Mouse (Mus musculus): Measurements from ENCODE around the gene Ctsz. TPM values are rescaled to one million over a fixed set of nuclear protein-coding genes. Genes with fewer than 3 reads are reported as not detected.

The Ctsz gene
- 72.8 and 75.9 TPM in 2 replicates for total RNA-seq (2014; rRNA removed; ENCODE audit: low replicate concordance)
- polyA plus RNA-seq (2015; fragmentation: Nextera tagmentation; extraction: Ambion mirVana): 61.7 and 64.3 TPM in 2 replicates

GRCm38 (mm10) chr2:174438737-174439449, at the start of gene Ctsz:
Gene Ctsz (minus strand): TSS chr2:174439039.
- 2% methylated on average over 38 of the region's 38 CpGs for WGBS
- ATAC-seq (ENCODE audit: insufficient read depth, low read depth) (peak; percentile 69), DNase-seq (ENCODE audit: low spot score) (peak; percentile 41)
- peak within 1 kb of the TSS; percentile 79 for H3K4me2 ChIP-seq (ENCODE audit: low read depth, low read length)
- no peaks in the 10 kb centered on the region for H3K27me3 ChIP-seq (ENCODE audit: control insufficient read depth, insufficient read depth, low read length)
- H3K27ac ChIP-seq (ENCODE audit: low read depth): peak within 1 kb of the TSS; percentile 18
- H3K9ac ChIP-seq (replicated peaks; ENCODE audit: low read depth, low read length): peak within 1 kb of the TSS; percentile 66
- H3K36me3 ChIP-seq (replicated peaks; ENCODE audit: control insufficient read depth, insufficient read depth, low read length): 0 out of 2 replicates have a peak, but pooled peaks cover 3% of the 10 kb centered on the region
- H3K4me1 ChIP-seq (ENCODE audit: control insufficient read depth, insufficient read depth): peaks cover 25% of the 10 kb centered on the region
- TF ChIP-seq EP300 (IDR thresholded peaks at IDR 0.05; ENCODE audit: low read depth): no peak
- no peak; the same call in 1 of the 2 replicates for TF ChIP-seq CTCF (IDR thresholded peaks at IDR 0.05; ENCODE audit: low read depth)
- H3K4me3 ChIP-seq (ENCODE audit: low read depth, low read length): peak within 1 kb of the TSS; percentile 65
- H3K9me3 ChIP-seq (replicated peaks; ENCODE audit: control insufficient read depth, low read length): no peaks in the 10 kb centered on the region

GRCm38 (mm10) chr2:174487005-174487404, 48.2 kb upstream of the Ctsz start:
- H3K4me2 ChIP-seq (ENCODE audit: low read depth, low read length): no peak overlapping the region
- no peaks in the 10 kb centered on the region for H3K36me3 ChIP-seq (replicated peaks; ENCODE audit: control insufficient read depth, insufficient read depth, low read length)
- H3K9ac ChIP-seq (replicated peaks; ENCODE audit: low read depth, low read length): no peak overlapping the region
- H3K4me3 ChIP-seq (ENCODE audit: low read depth, low read length): no peak overlapping the region
- no peak for TF ChIP-seq CTCF (IDR thresholded peaks at IDR 0.05; ENCODE audit: low read depth)
- no peak for TF ChIP-seq EP300 (IDR thresholded peaks at IDR 0.05; ENCODE audit: low read depth)
- no peaks in the 10 kb centered on the region for H3K4me1 ChIP-seq (ENCODE audit: control insufficient read depth, insufficient read depth)
- no peak overlapping the region for H3K27ac ChIP-seq (ENCODE audit: low read depth)
- ATAC-seq (ENCODE audit: insufficient read depth, low read depth): no peak
- no peaks in the 10 kb centered on the region for H3K27me3 ChIP-seq (ENCODE audit: control insufficient read depth, insufficient read depth, low read length)
- DNase-seq (ENCODE audit: low spot score): no peak
- H3K9me3 ChIP-seq (replicated peaks; ENCODE audit: control insufficient read depth, low read length): 0 out of 2 replicates have a peak, but pooled peaks cover 3% of the 10 kb centered on the region
- WGBS: 80% methylated on average over 5 of the region's 5 CpGs

- Histone ChIP-seq H3K27me3 (ENCODE audit: control insufficient read depth, insufficient read depth, low read length) (no peaks in the 10 kb centered on the region), H3K9me3 (replicated peaks; ENCODE audit: control insufficient read depth, low read length) (no peaks in the 10 kb centered on the region), H3K9ac (replicated peaks; ENCODE audit: low read depth, low read length) (no peak overlapping the region), H3K4me2 (ENCODE audit: low read depth, low read length) (no peak overlapping the region), H3K36me3 (replicated peaks; ENCODE audit: control insufficient read depth, insufficient read depth, low read length) (no peaks in the 10 kb centered on the region), H3K27ac (ENCODE audit: low read depth) (no peak overlapping the region), H3K4me1 (ENCODE audit: control insufficient read depth, insufficient read depth) (no peaks in the 10 kb centered on the region), H3K4me3 (ENCODE audit: low read depth, low read length) (no peak overlapping the region)
- no peak for DNase-seq (ENCODE audit: low spot score)
- ATAC-seq (ENCODE audit: insufficient read depth, low read depth): no peak
- TF ChIP-seq CTCF (IDR thresholded peaks at IDR 0.05; ENCODE audit: low read depth): no peak
- TF ChIP-seq EP300 (IDR thresholded peaks at IDR 0.05; ENCODE audit: low read depth): no peak
- WGBS: 63% methylated on average over 5 of the region's 5 CpGs
These were observed 39.9 kb upstream of the Ctsz start for GRCm38 (mm10) chr2:174478746-174479145.

- H3K27me3 ChIP-seq (ENCODE audit: control insufficient read depth, insufficient read depth, low read length): no peaks in the 10 kb centered on the region
- H3K9me3 ChIP-seq (replicated peaks; ENCODE audit: control insufficient read depth, low read length): no peaks in the 10 kb centered on the region
- H3K4me2 ChIP-seq (ENCODE audit: low read depth, low read length): no peak overlapping the region
- H3K36me3 ChIP-seq (replicated peaks; ENCODE audit: control insufficient read depth, insufficient read depth, low read length): no peaks in the 10 kb centered on the region
- no peak overlapping the region for H3K9ac ChIP-seq (replicated peaks; ENCODE audit: low read depth, low read length)
- H3K4me3 ChIP-seq (ENCODE audit: low read depth, low read length): no peak overlapping the region
- 0 out of 2 replicates have a peak, but pooled peaks cover 5% of the 10 kb centered on the region for H3K4me1 ChIP-seq (ENCODE audit: control insufficient read depth, insufficient read depth)
- DNase-seq (ENCODE audit: low spot score) (no peak), ATAC-seq (ENCODE audit: insufficient read depth, low read depth) (no peak)
- WGBS: 71% methylated on average over 3 of the region's 3 CpGs
- TF ChIP-seq EP300 (IDR thresholded peaks at IDR 0.05; ENCODE audit: low read depth) (no peak), CTCF (IDR thresholded peaks at IDR 0.05; ENCODE audit: low read depth) (no peak)
- H3K27ac ChIP-seq (ENCODE audit: low read depth): no peak overlapping the region
These were observed 38.9 kb upstream of the Ctsz start for GRCm38 (mm10) chr2:174477543-174478319.

- Histone ChIP-seq H3K9me3 (replicated peaks; ENCODE audit: control insufficient read depth, low read length) (no peaks in the 10 kb centered on the region), H3K27ac (ENCODE audit: low read depth) (peak overlapping the region; percentile 60; the same call in 1 of the 2 replicates), H3K4me3 (ENCODE audit: low read depth, low read length) (peak overlapping the region; percentile 76), H3K9ac (replicated peaks; ENCODE audit: low read depth, low read length) (no peak overlapping the region), H3K4me1 (ENCODE audit: control insufficient read depth, insufficient read depth) (peaks cover 15% of the 10 kb centered on the region), H3K4me2 (ENCODE audit: low read depth, low read length) (peak overlapping the region; percentile 78), H3K36me3 (replicated peaks; ENCODE audit: control insufficient read depth, insufficient read depth, low read length) (peaks cover 19% of the 10 kb centered on the region), H3K27me3 (ENCODE audit: control insufficient read depth, insufficient read depth, low read length) (no peaks in the 10 kb centered on the region)
- 78% methylated on average over 5 of the region's 5 CpGs for WGBS
- TF ChIP-seq CTCF (IDR thresholded peaks at IDR 0.05; ENCODE audit: low read depth) (no peak), EP300 (IDR thresholded peaks at IDR 0.05; ENCODE audit: low read depth) (no peak)
- no peak for ATAC-seq (ENCODE audit: insufficient read depth, low read depth)
- DNase-seq (ENCODE audit: low spot score): no peak
These were observed 34.7 kb upstream of the Ctsz start for GRCm38 (mm10) chr2:174473550-174473927.

All from heart, postnatal 0 days (tissue).